Mouse (Mus musculus): ENCODE results near the gene Manba. TPM values are rescaled to one million over a fixed set of nuclear protein-coding genes. Genes with fewer than 3 reads are reported as not detected.
A peak's percentile ranks its signal among the peaks of the same experiment; 100 is the strongest.

Manba gene
- total and polyA plus RNA-seq, 3 experiments, result 30.9 to 35.2 (median 31.5) TPM

- no peak for DNase-seq (ENCODE audit: extremely low read depth)
- in situ Hi-C loops (cut with MboI; ENCODE audit: low pct_ligation_motif_present, low pct_unique_long_range_greater_than_20kb, low sequenced_read_pairs), result loop anchor here (10.0 kb wide), 1 partner anchor 118 kb away; no protein-coding TSS in a partner anchor
- TF ChIP-seq CTCF (conservative IDR thresholded peaks at IDR 0.05 in 1 of 2, IDR thresholded peaks at IDR 0.05 in 1 of 2; ENCODE audit: low read depth in 2 of 2, low read length in 2 of 2) (no peak), MAFK (IDR thresholded peaks at IDR 0.05; ENCODE audit: insufficient replicate concordance, low read length) (0 out of 2 replicates have a peak, but pooled peaks have one; percentile 7)
- dilution Hi-C loops (cut with MboI; ENCODE audit: extremely low pct_ligation_motif_present, extremely low pct_unique_long_range_greater_than_20kb, low sequenced_read_pairs), result no loop called here
- no peaks in the 10 kb centered on the region for H3K9me3 ChIP-seq (replicated peaks; ENCODE audit: low read length)
- H3K4me3 ChIP-seq (replicated peaks in 1 of 3; ENCODE audit: low read depth in 2 of 3, low read length in 2 of 3, poor library complexity in 1 of 3), result peak overlapping the region in 1 of 3 experiments; percentile 23
- H3K9ac ChIP-seq (ENCODE audit: insufficient read depth, low read depth), result no peak overlapping the region
- H3K79me2 ChIP-seq (replicated peaks; ENCODE audit: control insufficient read depth, extremely low read depth, insufficient read depth, poor library complexity, severe bottlenecking), result peaks cover 5% of the 10 kb centered on the region; the same call in 1 of the 2 replicates
- H3K27me3 ChIP-seq (replicated peaks), result no peaks in the 10 kb centered on the region
- H3K36me3 ChIP-seq (replicated peaks in 1 of 2; ENCODE audit: control insufficient read depth in 1 of 2, insufficient read depth in 1 of 2, low read length in 1 of 2), result peaks cover 78 to 89% of the 10 kb centered on the region in 2 experiments
- H3K27ac ChIP-seq (ENCODE audit: insufficient read depth, low read depth), result peak overlapping the region; percentile 50
- H3K4me2 ChIP-seq (ENCODE audit: insufficient read depth, low read depth, poor library complexity, severe bottlenecking), result peak overlapping the region; percentile 84; the same call in 1 of the 2 replicates
- peaks cover 22 to 74% of the 10 kb centered on the region in 2 experiments for H3K4me1 ChIP-seq (ENCODE audit: control insufficient read depth in 1 of 2, insufficient read depth in 2 of 2)
Observed at GRCm38 (mm10) chr3:135607021-135607420, 121.6 kb downstream of the Manba start.

GRCm38 (mm10) chr3:135607660-135608473 is 122.5 kb downstream of the Manba start:
- in situ Hi-C loops (cut with MboI; ENCODE audit: low pct_ligation_motif_present, low pct_unique_long_range_greater_than_20kb, low sequenced_read_pairs), result loop anchor here (10.0 kb wide), 1 partner anchor 117 kb away; no protein-coding TSS in a partner anchor
- no peaks in the 10 kb centered on the region for H3K27me3 ChIP-seq (replicated peaks)
- H3K4me1 ChIP-seq (ENCODE audit: control insufficient read depth in 1 of 2, insufficient read depth in 2 of 2), result peaks cover 22 to 83% of the 10 kb centered on the region in 2 experiments
- DNase-seq (ENCODE audit: extremely low read depth), result peak; percentile 84
- dilution Hi-C loops (cut with MboI; ENCODE audit: extremely low pct_ligation_motif_present, extremely low pct_unique_long_range_greater_than_20kb, low sequenced_read_pairs), result no loop called here
- peak overlapping the region; percentile 28 to 52 (median 37) for H3K4me3 ChIP-seq (replicated peaks in 1 of 3; ENCODE audit: low read depth in 2 of 3, low read length in 2 of 3, poor library complexity in 1 of 3)
- peak overlapping the region; percentile 30 for H3K9ac ChIP-seq (ENCODE audit: insufficient read depth, low read depth)
- peak overlapping the region; percentile 81 for H3K27ac ChIP-seq (ENCODE audit: insufficient read depth, low read depth)
- H3K79me2 ChIP-seq (replicated peaks; ENCODE audit: control insufficient read depth, extremely low read depth, insufficient read depth, poor library complexity, severe bottlenecking), result peaks cover 5% of the 10 kb centered on the region; the same call in 1 of the 2 replicates
- H3K36me3 ChIP-seq (replicated peaks in 1 of 2; ENCODE audit: control insufficient read depth in 1 of 2, insufficient read depth in 1 of 2, low read length in 1 of 2), result peaks cover 78 to 89% of the 10 kb centered on the region in 2 experiments
- H3K9me3 ChIP-seq (replicated peaks; ENCODE audit: low read length), result no peaks in the 10 kb centered on the region
- peak overlapping the region; percentile 84 for H3K4me2 ChIP-seq (ENCODE audit: insufficient read depth, low read depth, poor library complexity, severe bottlenecking)
- TF ChIP-seq MEF2A (IDR thresholded peaks at IDR 0.05; ENCODE audit: borderline replicate concordance, low read depth, low read length) (peak; percentile 96), NELFE (IDR thresholded peaks at IDR 0.05; ENCODE audit: low read depth, low read length) (no peak), ELF1 (IDR thresholded peaks at IDR 0.05; ENCODE audit: low read depth, low read length) (peak; percentile 85), UBTF (IDR thresholded peaks at IDR 0.05; ENCODE audit: low read depth, low read length) (peak; percentile 93), ZNF384 (IDR thresholded peaks at IDR 0.05; ENCODE audit: low read depth, low read length) (peak; percentile 9; the same call in 1 of the 2 replicates), JUND (conservative IDR thresholded peaks at IDR 0.05; ENCODE audit: low read depth, low read length) (peak; percentile 33; the same call in 1 of the 2 replicates), USF2 (conservative IDR thresholded peaks at IDR 0.05; ENCODE audit: low read depth, low read length) (no peak), POLR2AphosphoS2 (IDR thresholded peaks at IDR 0.05; ENCODE audit: low read depth, low read length) (no peak), ZMIZ1 (IDR thresholded peaks at IDR 0.05; ENCODE audit: low read depth, low read length) (0 out of 2 replicates have a peak, but pooled peaks have one; percentile 39), ZKSCAN1 (IDR thresholded peaks at IDR 0.05; ENCODE audit: borderline replicate concordance, low read depth, low read length) (no peak), CHD2 (IDR thresholded peaks at IDR 0.05; ENCODE audit: low read length) (peak; percentile 70), EP300 (IDR thresholded peaks at IDR 0.05; ENCODE audit: low read length) (peak; percentile 85), MAFK (IDR thresholded peaks at IDR 0.05; ENCODE audit: insufficient replicate concordance, low read length) (no peak; the same call in 1 of the 2 replicates), KAT2A (IDR thresholded peaks at IDR 0.05; ENCODE audit: insufficient replicate concordance, low read length) (0 out of 2 replicates have a peak, but pooled peaks have one; percentile 41), USF1 (IDR thresholded peaks at IDR 0.05; ENCODE audit: low read depth, low read length) (no peak), CTCF (conservative IDR thresholded peaks at IDR 0.05 in 1 of 2, IDR thresholded peaks at IDR 0.05 in 1 of 2; ENCODE audit: low read depth in 2 of 2, low read length in 2 of 2) (no peak), TCF12 (IDR thresholded peaks at IDR 0.05; ENCODE audit: low read depth, low read length) (no peak; the same call in 1 of the 2 replicates), MAX (IDR thresholded peaks at IDR 0.05; ENCODE audit: low read length) (peak; percentile 85), MYC (IDR thresholded peaks at IDR 0.05; ENCODE audit: low read depth, low read length) (peak; percentile 73; the same call in 1 of the 2 replicates), GABPA (IDR thresholded peaks at IDR 0.05; ENCODE audit: insufficient replicate concordance, low read depth, low read length) (no peak), PAX5 (IDR thresholded peaks at IDR 0.05; ENCODE audit: low read length) (no peak), ZC3H11A (IDR thresholded peaks at IDR 0.05; ENCODE audit: low read depth, low read length) (no peak), RCOR1 (conservative IDR thresholded peaks at IDR 0.05; ENCODE audit: low read depth, low read length) (0 out of 2 replicates have a peak, but pooled peaks have one; percentile 81), IRF4 (IDR thresholded peaks at IDR 0.05; ENCODE audit: low read depth, low read length) (peak; percentile 89), MAZ (IDR thresholded peaks at IDR 0.05; ENCODE audit: low read depth, low read length) (peak; percentile 81; the same call in 1 of the 2 replicates), SMC3 (IDR thresholded peaks at IDR 0.05; ENCODE audit: low read depth, low read length) (peak; percentile 17; the same call in 1 of the 2 replicates), RAD21 (IDR thresholded peaks at IDR 0.05; ENCODE audit: low read depth, low read length) (no peak; the same call in none of the 2 replicates), E2F4 (IDR thresholded peaks at IDR 0.05; ENCODE audit: insufficient replicate concordance, low read depth, low read length) (peak; percentile 45; the same call in 1 of the 2 replicates)

Data from CH12.LX (cell line).